Mouse (Mus musculus) limb, embryonic 11.5 days (tissue): ENCODE data around the gene Fat4. TPM values are rescaled to one million over a fixed set of nuclear protein-coding genes. Genes with fewer than 3 reads are reported as not detected.

ENCODE experiments used
- ATAC-seq: fragments of 200-750 bp; cut with Nextera tagmentation; 2 replicates; pipeline ENCODE4 v1.8.0; 2017; ENCODE audit warnings: low read depth; ENCODE audit not compliant: insufficient number of reproducible peaks, low FRiP score, low TSS enrichment
- DNase-seq: peaks from one replicate; pipeline ENCODE4 v3.0.0-alpha.2; 2015; ENCODE audit warnings: low spot score
- H3K27ac ChIP-seq: fragments of 300-500 bp; sonication (generic); replicated peaks from 2 replicates; pipeline ENCODE4 v1.5.1; 2014; ENCODE audit warnings: low read depth, mild to moderate bottlenecking, low read length
- H3K27me3 ChIP-seq: fragments of 300-500 bp; sonication (generic); 2 replicates; pipeline ENCODE4 v1.6.1; 2014; ENCODE audit warnings: mild to moderate bottlenecking, low read length, mixed read lengths; ENCODE audit not compliant: control insufficient read depth, insufficient read depth
- H3K36me3 ChIP-seq: fragments of 300-500 bp; sonication (generic); 2 replicates; pipeline ENCODE4 v1.6.1; 2014; ENCODE audit warnings: mild to moderate bottlenecking, low read length, moderate library complexity, mixed read lengths; ENCODE audit not compliant: control insufficient read depth, insufficient read depth
- H3K4me1 ChIP-seq: fragments of 300-500 bp; sonication (generic); 2 replicates; pipeline ENCODE4 v1.6.1; 2014; ENCODE audit warnings: low read length, mixed read lengths; ENCODE audit not compliant: control insufficient read depth, insufficient read depth
- H3K4me2 ChIP-seq: fragments of 300-500 bp; sonication (generic); 2 replicates; pipeline ENCODE4 v1.6.1; 2014; ENCODE audit warnings: low read depth, mild to moderate bottlenecking, moderate library complexity; ENCODE audit not compliant: severe bottlenecking
- H3K4me3 ChIP-seq: fragments of 300-500 bp; sonication (generic); 2 replicates; pipeline ENCODE4 v1.5.1; 2014; ENCODE audit warnings: low read depth, low read length
- H3K9ac ChIP-seq: fragments of 300-500 bp; sonication (generic); 2 replicates; pipeline ENCODE4 v1.6.1; 2014; ENCODE audit warnings: mild to moderate bottlenecking, low read length
- H3K9me3 ChIP-seq: fragments of 300-500 bp; sonication (generic); 2 replicates; pipeline ENCODE4 v1.6.1; 2016; ENCODE audit warnings: low read length; ENCODE audit not compliant: control insufficient read depth
- WGBS: fragments of 180-500 bp; shearing (Covaris S2); extraction: QIAGEN DNeasy Blood & Tissue Kit; methylation state at CpG from one replicate; pipeline ENCODE4 v1.1.7; 2014; 5-methylcytosine and 5-hydroxymethylcytosine counted together
- polyA plus RNA-seq: library from polyadenylated mRNA; unstranded; fragments of >200 nt; fragmentation: Nextera tagmentation; extraction: Ambion mirVana; gene quantifications from 2 replicates; pipeline ENCODE4 v1.2.1, GENCODE M21; 2014

Gene Fat4
- polyA plus RNA-seq, 1 experiment from 2014 or later: 10.7 TPM

- no peak overlapping the region for H3K4me2 ChIP-seq
- no peak overlapping the region for H3K4me3 ChIP-seq
- H3K27ac ChIP-seq: no peak overlapping the region
- no peaks in the 10 kb centered on the region for H3K27me3 ChIP-seq
- no peaks in the 10 kb centered on the region for H3K4me1 ChIP-seq
- 66% methylated on average over 1 of the region's 1 CpGs for WGBS
- H3K9me3 ChIP-seq: no peaks in the 10 kb centered on the region
- DNase-seq: no peak
- no peak overlapping the region for H3K9ac ChIP-seq
- no peak for ATAC-seq
- no peaks in the 10 kb centered on the region for H3K36me3 ChIP-seq
Measured at GRCm38 (mm10) chr3:39017633-39018032, 130.9 kb downstream of the Fat4 start.

DNA sequence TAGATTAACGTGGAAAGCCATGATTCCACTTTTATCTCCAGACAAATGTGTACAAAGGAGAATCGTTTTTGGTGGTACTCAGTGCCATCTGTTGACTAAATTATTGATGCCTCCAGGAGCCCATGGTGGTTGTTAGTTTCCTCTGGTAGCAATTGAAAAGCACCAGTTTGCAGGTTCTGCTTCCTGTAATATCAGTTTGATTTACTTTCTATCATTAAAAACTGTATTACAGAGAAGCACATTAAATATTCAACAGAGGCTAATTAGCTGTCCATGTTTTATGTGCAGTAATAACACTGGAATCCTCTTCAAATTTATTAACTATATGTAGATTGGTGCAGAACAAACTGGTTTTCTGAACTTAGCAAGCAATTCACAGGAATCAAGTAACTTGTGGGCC lies 149.4 kb downstream of the Fat4 start:
- Histone ChIP-seq H3K9ac (no peak overlapping the region), H3K9me3 (no peaks in the 10 kb centered on the region), H3K36me3 (no peaks in the 10 kb centered on the region), H3K27me3 (no peaks in the 10 kb centered on the region), H3K4me3 (no peak overlapping the region), H3K4me2 (no peak overlapping the region), H3K4me1 (no peaks in the 10 kb centered on the region), H3K27ac (no peak overlapping the region)
- 70% methylated on average over 2 of the region's 2 CpGs for WGBS
- DNase-seq: no peak
- no peak for ATAC-seq

DNA sequence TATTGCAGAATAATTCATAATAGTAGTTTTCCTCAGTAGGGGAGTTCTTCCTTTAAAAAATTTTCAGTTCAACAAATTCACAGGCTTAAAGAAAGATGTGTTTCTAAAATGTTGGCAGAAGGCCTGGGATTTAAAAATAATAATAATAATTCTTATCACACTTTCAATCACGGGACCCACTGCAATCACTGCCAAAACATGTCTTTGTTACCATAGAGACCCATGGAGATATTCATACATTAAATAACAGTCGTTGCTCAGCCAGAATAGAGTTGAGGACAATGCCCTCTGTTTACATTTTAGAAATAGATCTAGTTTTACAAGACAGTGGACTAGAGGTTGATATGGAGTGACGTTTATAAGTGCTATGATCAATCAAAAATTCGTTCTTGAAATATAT lies 159.7 kb downstream of the Fat4 start:
- no peak overlapping the region for H3K4me2 ChIP-seq
- H3K27me3 ChIP-seq: no peaks in the 10 kb centered on the region
- no peak overlapping the region for H3K9ac ChIP-seq
- DNase-seq: no peak
- no peak overlapping the region for H3K27ac ChIP-seq
- H3K9me3 ChIP-seq: no peaks in the 10 kb centered on the region
- ATAC-seq: no peak
- 0 out of 2 replicates have a peak, but pooled peaks cover 2% of the 10 kb centered on the region for H3K4me1 ChIP-seq
- 85% methylated on average over 4 of the region's 4 CpGs for WGBS
- H3K4me3 ChIP-seq: no peak overlapping the region
- no peaks in the 10 kb centered on the region for H3K36me3 ChIP-seq

GRCm38 (mm10) chr3:39047621-39048303 lies 161.0 kb downstream of the Fat4 start:
- Histone ChIP-seq H3K27me3 (no peaks in the 10 kb centered on the region), H3K27ac (no peak overlapping the region), H3K4me1 (0 out of 2 replicates have a peak, but pooled peaks cover 2% of the 10 kb centered on the region), H3K36me3 (no peaks in the 10 kb centered on the region), H3K4me3 (no peak overlapping the region), H3K9me3 (no peaks in the 10 kb centered on the region), H3K9ac (no peak overlapping the region), H3K4me2 (no peak overlapping the region)
- no peak for DNase-seq
- ATAC-seq: no peak
- WGBS: 69% methylated on average over 10 of the region's 10 CpGs

GRCm38 (mm10) chr3:39048304-39048667 lies 161.5 kb downstream of the Fat4 start:
- Histone ChIP-seq H3K27me3 (no peaks in the 10 kb centered on the region), H3K9ac (no peak overlapping the region), H3K4me2 (no peak overlapping the region), H3K36me3 (no peaks in the 10 kb centered on the region), H3K4me1 (0 out of 2 replicates have a peak, but pooled peaks cover 5% of the 10 kb centered on the region), H3K9me3 (no peaks in the 10 kb centered on the region), H3K27ac (no peak overlapping the region), H3K4me3 (no peak overlapping the region)
- DNase-seq (no peak), ATAC-seq (no peak)
- WGBS: 41% methylated on average over 5 of the region's 5 CpGs

DNA sequence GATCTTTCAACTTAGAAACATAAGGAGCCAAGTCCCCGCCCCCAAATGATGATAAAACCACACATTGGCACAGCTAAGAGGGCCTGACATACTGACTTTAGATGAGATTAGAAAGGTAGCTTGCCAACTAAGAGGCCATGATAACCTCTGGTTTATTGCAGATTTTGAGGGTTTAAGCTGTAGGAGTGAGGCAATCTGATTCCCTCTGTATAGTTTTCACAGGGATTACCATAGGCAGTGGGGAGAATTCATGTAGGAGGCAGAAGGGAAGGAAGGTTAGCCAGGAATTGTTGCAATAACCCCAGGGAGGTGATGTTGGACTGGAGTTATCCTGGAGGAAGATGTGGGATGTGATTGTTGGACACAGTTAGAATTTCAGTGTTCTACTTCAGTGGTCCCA lies 163.4 kb downstream of the Fat4 start:
- no peak for ATAC-seq
- no peaks in the 10 kb centered on the region for H3K9me3 ChIP-seq
- no peak for DNase-seq
- H3K36me3 ChIP-seq: no peaks in the 10 kb centered on the region
- H3K4me3 ChIP-seq: no peak overlapping the region
- WGBS: 94% methylated on average over 1 of the region's 1 CpGs
- no peak overlapping the region for H3K9ac ChIP-seq
- no peak overlapping the region for H3K4me2 ChIP-seq
- H3K27ac ChIP-seq: no peak overlapping the region
- 0 out of 2 replicates have a peak, but pooled peaks cover 5% of the 10 kb centered on the region for H3K4me1 ChIP-seq
- H3K27me3 ChIP-seq: no peaks in the 10 kb centered on the region

GRCm38 (mm10) chr3:39053072-39053471 lies 166.3 kb downstream of the Fat4 start:
- H3K4me3 ChIP-seq: no peak overlapping the region
- 29% methylated on average over 6 of the region's 6 CpGs for WGBS
- H3K4me2 ChIP-seq: no peak overlapping the region
- H3K27me3 ChIP-seq: no peaks in the 10 kb centered on the region
- no peak overlapping the region for H3K27ac ChIP-seq
- 0 out of 2 replicates have a peak, but pooled peaks cover 3% of the 10 kb centered on the region for H3K4me1 ChIP-seq
- peak; percentile 28 for DNase-seq
- no peaks in the 10 kb centered on the region for H3K36me3 ChIP-seq
- no peaks in the 10 kb centered on the region for H3K9me3 ChIP-seq
- ATAC-seq: no peak
- no peak overlapping the region for H3K9ac ChIP-seq
